12 mouse cellular contexts compared by ENCODE assay signal in the genomic region with DNA sequence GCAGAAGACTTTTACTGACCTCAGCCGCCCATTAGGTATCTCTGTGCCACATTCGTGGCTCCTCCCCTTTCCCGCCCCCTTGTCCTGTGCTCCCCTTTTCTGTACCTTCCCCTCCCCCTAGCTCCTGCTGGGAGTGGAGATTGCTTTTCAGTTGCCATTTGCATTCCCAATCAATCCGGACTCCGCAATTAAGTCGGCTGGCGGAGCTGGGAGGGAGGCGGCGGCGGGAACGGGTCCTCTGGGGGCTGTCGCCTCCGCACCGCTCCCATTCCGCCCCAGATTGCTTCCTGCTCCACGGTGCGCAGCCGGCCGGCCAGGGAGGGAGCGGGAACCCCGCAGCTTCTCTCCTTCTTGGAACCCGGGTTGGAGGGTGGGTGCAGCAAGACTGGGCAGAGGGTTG. TPM values are rescaled to one million over a fixed set of nuclear protein-coding genes. Genes with fewer than 3 reads are reported as not detected.
DNase-seq lines count a peak whose midpoint lies in the region; ATAC-seq and TF ChIP-seq lines count a peak whose summit lies in the region.
"Had no signal": no experiment of that assay in that cellular context is flagged by ENCODE, and none has a peak within 500 bp of the region (broad histone marks: within the 10 kb centered on the region; RNA-seq: fewer than 3 reads in every experiment).

No protein-coding gene starts in this region.

- 48% methylated on average over 22 of the region's 22 CpGs for WGBS in heart, embryonic 16.5 days
- WGBS in forebrain, embryonic 14.5 days: 4% methylated on average over 22 of the region's 22 CpGs
- WGBS in midbrain, postnatal 0 days: 22% methylated on average over 21 of the region's 22 CpGs
- 58% methylated on average over 22 of the region's 22 CpGs for WGBS in intestine, embryonic 15.5 days

- no peak overlapping the region for H3K4me3 ChIP-seq in heart, embryonic 16.5 days (ENCODE audit: low read length)
- 0 out of 2 replicates have a peak overlapping the region, but pooled peaks have one; percentile 5 for H3K4me3 ChIP-seq in forebrain, embryonic 14.5 days (ENCODE audit: low read depth, low read length)
- H3K4me3 ChIP-seq in midbrain, postnatal 0 days (ENCODE audit: low read depth, low read length): no peak overlapping the region
- H3K4me3 ChIP-seq in intestine, embryonic 15.5 days (replicated peaks): no peak overlapping the region

- ATAC-seq in heart, embryonic 16.5 days (replicated peaks; ENCODE audit: extremely low read depth, insufficient read depth, low FRiP score): no peak
- peak; percentile 35 for ATAC-seq in forebrain, embryonic 14.5 days
- no peak for ATAC-seq in midbrain, postnatal 0 days (ENCODE audit: low FRiP score)
- ATAC-seq in intestine, embryonic 15.5 days: no peak

- no peak; the same call in 1 of the 2 replicates for TF ChIP-seq CTCF in midbrain, postnatal 0 days (IDR thresholded peaks at IDR 0.05)

- intact Hi-C loops in heart, postnatal 25 days (cut with DNase I): no loop called here
- intact Hi-C loops in gastrocnemius, postnatal 14 days (cut with DNase I; ENCODE audit: low total_unique reads): loop anchor here (5.0 kb wide), 2 partner anchors 42 to 167 kb away; a partner anchor contains a TSS

- H3K36me3 ChIP-seq in heart, embryonic 16.5 days (ENCODE audit: control insufficient read depth, insufficient read depth): peaks cover 36% of the 10 kb centered on the region
- peaks cover 69% of the 10 kb centered on the region for H3K36me3 ChIP-seq in forebrain, embryonic 14.5 days (ENCODE audit: control insufficient read depth, insufficient read depth, low read length)
- peaks cover 60% of the 10 kb centered on the region for H3K36me3 ChIP-seq in midbrain, postnatal 0 days (ENCODE audit: insufficient read depth, low read length)
- peaks cover 56% of the 10 kb centered on the region for H3K36me3 ChIP-seq in intestine, embryonic 15.5 days

- H3K9ac ChIP-seq in heart, embryonic 16.5 days (ENCODE audit: low read length): no peak overlapping the region
- H3K9ac ChIP-seq in forebrain, embryonic 14.5 days (ENCODE audit: low read length): peak overlapping the region; percentile 47
- H3K9ac ChIP-seq in midbrain, postnatal 0 days (replicated peaks; ENCODE audit: low read length, poor library complexity, severe bottlenecking): 0 out of 2 replicates have a peak overlapping the region, but pooled peaks have one; percentile 24
- no peak overlapping the region for H3K9ac ChIP-seq in intestine, embryonic 15.5 days
- H3K9ac ChIP-seq: lung, embryonic 14.5 days had no signal

- no peak for DNase-seq in heart, postnatal 25 days (ENCODE audit: low spot score)
- peak; percentile 76 for DNase-seq in forebrain, embryonic 14.5 days (ENCODE audit: low spot score)
- peak; percentile 48 to 57 for DNase-seq in kidney, postnatal 36 days
- no peak for DNase-seq in midbrain, postnatal 0 days (ENCODE audit: low spot score)
- DNase-seq in T-cell, adult 2 months (ENCODE audit: low spot score): no peak
- DNase-seq in gastrocnemius, postnatal 14 days: no peak
- DNase-seq: lung, embryonic 14.5 days had no signal

- no peaks in the 10 kb centered on the region for H3K27me3 ChIP-seq in heart, embryonic 16.5 days (ENCODE audit: control insufficient read depth, insufficient read depth, low read length)
- H3K27me3 ChIP-seq in forebrain, embryonic 14.5 days (replicated peaks; ENCODE audit: control insufficient read depth, insufficient read depth, low read length): no peaks in the 10 kb centered on the region
- no peaks in the 10 kb centered on the region for H3K27me3 ChIP-seq in midbrain, postnatal 0 days (ENCODE audit: insufficient read depth, low read length)
- no peaks in the 10 kb centered on the region for H3K27me3 ChIP-seq in intestine, embryonic 15.5 days (replicated peaks)
- H3K27me3 ChIP-seq: CH12.LX had no signal

- H3K27ac ChIP-seq in heart, embryonic 16.5 days (ENCODE audit: low read length): no peak overlapping the region
- no peak overlapping the region for H3K27ac ChIP-seq in forebrain, embryonic 14.5 days (ENCODE audit: low read depth, low read length)
- no peak overlapping the region for H3K27ac ChIP-seq in midbrain, postnatal 0 days (ENCODE audit: low read depth, low read length)
- H3K27ac ChIP-seq in intestine, embryonic 15.5 days: no peak overlapping the region

- no peaks in the 10 kb centered on the region for H3K4me1 ChIP-seq in heart, embryonic 16.5 days (ENCODE audit: control insufficient read depth, insufficient read depth, low read length)
- H3K4me1 ChIP-seq in forebrain, embryonic 14.5 days (ENCODE audit: control insufficient read depth, insufficient read depth, low read length): peaks cover 21% of the 10 kb centered on the region
- H3K4me1 ChIP-seq in midbrain, postnatal 0 days (ENCODE audit: insufficient read depth, low read length): no peaks in the 10 kb centered on the region
- peaks cover 16% of the 10 kb centered on the region for H3K4me1 ChIP-seq in intestine, embryonic 15.5 days (replicated peaks)

- H3K9me3 ChIP-seq in heart, embryonic 16.5 days (replicated peaks; ENCODE audit: control insufficient read depth, low read length): no peaks in the 10 kb centered on the region
- H3K9me3 ChIP-seq in forebrain, embryonic 14.5 days (replicated peaks; ENCODE audit: control insufficient read depth, low read length): no peaks in the 10 kb centered on the region
- H3K9me3 ChIP-seq in midbrain, postnatal 0 days (ENCODE audit: low read length): no peaks in the 10 kb centered on the region
- no peaks in the 10 kb centered on the region for H3K9me3 ChIP-seq in intestine, embryonic 15.5 days

- H3K4me2 ChIP-seq in heart, embryonic 16.5 days (ENCODE audit: low read depth, low read length): peak overlapping the region; percentile 31; the same call in 1 of the 2 replicates
- peak overlapping the region; percentile 46 for H3K4me2 ChIP-seq in forebrain, embryonic 14.5 days (ENCODE audit: low read length)
- peak overlapping the region; percentile 18; the same call in 1 of the 2 replicates for H3K4me2 ChIP-seq in midbrain, postnatal 0 days (ENCODE audit: low read depth, low read length, poor library complexity, severe bottlenecking)
- no peak overlapping the region for H3K4me2 ChIP-seq in intestine, embryonic 15.5 days (replicated peaks)
- H3K4me2 ChIP-seq: lung, embryonic 14.5 days had no signal

RNA-seq across cellular contexts. Expression of a gene that starts 33.0 kb away (rescaled TPM):
- polyA plus RNA-seq in heart, embryonic 16.5 days (2015; fragmentation: Nextera tagmentation; extraction: Ambion mirVana): 15.5 and 18.4 TPM in 2 replicates
- 10 to 100 TPM; 80.4 to 80.7 TPM for total RNA-seq in heart, postnatal 25 days (2021)
- 47.5 and 49.5 TPM in 2 replicates for polyA plus RNA-seq in forebrain, embryonic 14.5 days (2014; fragmentation: Nextera tagmentation; extraction: Ambion mirVana)
- 239 and 282 TPM in 2 replicates for total RNA-seq in midbrain, postnatal 0 days (2014; rRNA removed)
- 116 and 120 TPM in 2 replicates for polyA plus RNA-seq in midbrain, postnatal 0 days (2015; fragmentation: Nextera tagmentation; extraction: Ambion mirVana)
- 28.7 and 28.9 TPM in 2 replicates for polyA plus RNA-seq in intestine, embryonic 15.5 days (2015; fragmentation: Nextera tagmentation; extraction: Ambion mirVana)
- total RNA-seq in gastrocnemius, postnatal 14 days (2021): 10 to 100 TPM; 44.7 to 49.8 TPM

RNA-seq across cellular contexts. Expression of a gene that starts 37.3 kb away (rescaled TPM):
- polyA plus RNA-seq in heart, embryonic 16.5 days (2015; fragmentation: Nextera tagmentation; extraction: Ambion mirVana): 18.4 and 20.3 TPM in 2 replicates
- 10 to 100 TPM in 1 of 2 experiments, 1 to 10 TPM in 1; 9.1 to 12.0 TPM for total RNA-seq in heart, postnatal 25 days (2021)
- polyA plus RNA-seq in forebrain, embryonic 14.5 days (2014; fragmentation: Nextera tagmentation; extraction: Ambion mirVana): 45.5 and 47.5 TPM in 2 replicates
- 52.1 and 91.5 TPM in 2 replicates for total RNA-seq in midbrain, postnatal 0 days (2014; rRNA removed)
- polyA plus RNA-seq in midbrain, postnatal 0 days (2015; fragmentation: Nextera tagmentation; extraction: Ambion mirVana): 65.3 and 65.5 TPM in 2 replicates
- polyA plus RNA-seq in intestine, embryonic 15.5 days (2015; fragmentation: Nextera tagmentation; extraction: Ambion mirVana): 22.4 and 23.6 TPM in 2 replicates
- total RNA-seq in gastrocnemius, postnatal 14 days (2021): 10 to 100 TPM; 11.4 to 13.7 TPM

RNA-seq across cellular contexts. Expression of a gene that starts 39.9 kb away (rescaled TPM):
- 209 and 225 TPM in 2 replicates for polyA plus RNA-seq in heart, embryonic 16.5 days (2015; fragmentation: Nextera tagmentation; extraction: Ambion mirVana)
- 100 to 1,000 TPM; 275 to 314 TPM for total RNA-seq in heart, postnatal 25 days (2021)
- polyA plus RNA-seq in forebrain, embryonic 14.5 days (2014; fragmentation: Nextera tagmentation; extraction: Ambion mirVana): 89.3 and 94.3 TPM in 2 replicates
- 139 and 174 TPM in 2 replicates for total RNA-seq in midbrain, postnatal 0 days (2014; rRNA removed)
- polyA plus RNA-seq in midbrain, postnatal 0 days (2015; fragmentation: Nextera tagmentation; extraction: Ambion mirVana): 97.9 and 109 TPM in 2 replicates
- polyA plus RNA-seq in intestine, embryonic 15.5 days (2015; fragmentation: Nextera tagmentation; extraction: Ambion mirVana): 104 and 110 TPM in 2 replicates
- 100 to 1,000 TPM; 132 to 146 TPM for total RNA-seq in gastrocnemius, postnatal 14 days (2021)

RNA-seq across cellular contexts. Expression of a gene that starts 42.0 kb away (rescaled TPM):
- not detected in 2 replicates for polyA plus RNA-seq in heart, embryonic 16.5 days (2015; fragmentation: Nextera tagmentation; extraction: Ambion mirVana)
- total RNA-seq in heart, postnatal 25 days (2021): not detected
- polyA plus RNA-seq in forebrain, embryonic 14.5 days (2014; fragmentation: Nextera tagmentation; extraction: Ambion mirVana): 0.49 and 0.51 TPM in 2 replicates
- 0.33 TPM in 1 of 2 replicates, not detected in the other for total RNA-seq in midbrain, postnatal 0 days (2014; rRNA removed)
- polyA plus RNA-seq in midbrain, postnatal 0 days (2015; fragmentation: Nextera tagmentation; extraction: Ambion mirVana): 0.09 and 0.12 TPM in 2 replicates
- polyA plus RNA-seq in intestine, embryonic 15.5 days (2015; fragmentation: Nextera tagmentation; extraction: Ambion mirVana): 0.06 TPM in 1 of 2 replicates, not detected in the other
- not detected for total RNA-seq in gastrocnemius, postnatal 14 days (2021)
- total RNA-seq: gastrocnemius, adult 18-20 months had no signal
- polyA plus RNA-seq: spleen, adult 2 months had no signal

RNA-seq across cellular contexts. Expression of a gene that starts 55.8 kb away (rescaled TPM):
- 10.1 and 10.2 TPM in 2 replicates for polyA plus RNA-seq in heart, embryonic 16.5 days (2015; fragmentation: Nextera tagmentation; extraction: Ambion mirVana)
- total RNA-seq in heart, postnatal 25 days (2021): 10 to 100 TPM; 85.1 to 85.9 TPM
- polyA plus RNA-seq in forebrain, embryonic 14.5 days (2014; fragmentation: Nextera tagmentation; extraction: Ambion mirVana): 0.09 and 0.17 TPM in 2 replicates
- total RNA-seq in midbrain, postnatal 0 days (2014; rRNA removed): 1.2 TPM in 1 of 2 replicates, not detected in the other
- 0.31 and 0.39 TPM in 2 replicates for polyA plus RNA-seq in midbrain, postnatal 0 days (2015; fragmentation: Nextera tagmentation; extraction: Ambion mirVana)
- polyA plus RNA-seq in intestine, embryonic 15.5 days (2015; fragmentation: Nextera tagmentation; extraction: Ambion mirVana): 0.33 and 0.40 TPM in 2 replicates
- 10 to 100 TPM; 36.2 to 38.4 TPM for total RNA-seq in gastrocnemius, postnatal 14 days (2021)
- total RNA-seq: CH12.LX had no signal

Comparison
In these comparisons a context has a peak if more than half of its experiments do, and no peak if none do; other contexts are left out.
1. H3K9ac ChIP-seq: peak in forebrain, embryonic 14.5 days (single experiment) and midbrain, postnatal 0 days (single experiment); none in heart, embryonic 16.5 days (single experiment) and intestine, embryonic 15.5 days (single experiment).
2. DNase-seq: peak in forebrain, embryonic 14.5 days (single experiment) and kidney, postnatal 36 days (2 of 2); none in heart, postnatal 25 days (single experiment), midbrain, postnatal 0 days (single experiment), T-cell, adult 2 months (single experiment) and gastrocnemius, postnatal 14 days (single experiment).